Mouse (Mus musculus): Measurements from ENCODE around the gene Tmem273.

- no peak for TF ChIP-seq POLR2A (IDR thresholded peaks at IDR 0.05; ENCODE audit: borderline replicate concordance, extremely low read depth, low read depth, low read length)
- no peak for TF ChIP-seq CTCF (IDR thresholded peaks at IDR 0.05; ENCODE audit: insufficient read depth, low read length)
Observed at GRCm38 (mm10) chr14:32784748-32785134, 1.0 kb upstream of the Tmem273 start.
